Mouse (Mus musculus): ENCODE measurements around the gene Chmp2a.
A peak's percentile ranks its signal among the peaks of the same experiment; 100 is the strongest.

The Chmp2a gene

GRCm38 (mm10) chr7:13003380-13003779 lies 31.2 kb downstream of the Chmp2a start:
- DNase-seq (ENCODE audit: low spot score in 2 of 2) = no peak

GRCm38 (mm10) chr7:13001584-13001983 lies 33.0 kb downstream of the Chmp2a start:
- no peak for DNase-seq (ENCODE audit: low spot score in 2 of 2)

- DNase-seq (ENCODE audit: low spot score in 2 of 2) = no peak
Measured at GRCm38 (mm10) chr7:12998851-12999250, 35.8 kb downstream of the Chmp2a start, which contains the start of gene Trim28. Trim28 (plus strand) TSS chr7:12999114.

GRCm38 (mm10) chr7:12998053-12998452 lies 36.6 kb downstream of the Chmp2a start, which contains the start of gene Slc27a5:
Slc27a5 (minus strand) TSS chr7:12998192.
- no peak for DNase-seq (ENCODE audit: low spot score in 2 of 2)

- no peak for DNase-seq (ENCODE audit: low spot score in 2 of 2)
Measured at GRCm38 (mm10) chr7:12997230-12997629, 37.4 kb downstream of the Chmp2a start.

- no peak for DNase-seq (ENCODE audit: low spot score in 2 of 2)
Measured at GRCm38 (mm10) chr7:12995862-12996261, 38.7 kb downstream of the Chmp2a start.

GRCm38 (mm10) chr7:12993148-12993547 lies 41.5 kb downstream of the Chmp2a start:
- DNase-seq (ENCODE audit: low spot score in 2 of 2) = no peak

- peak in 1 of 2 experiments; percentile 32 for DNase-seq (ENCODE audit: low spot score in 2 of 2)
Measured at GRCm38 (mm10) chr7:12992222-12992621, 42.4 kb downstream of the Chmp2a start.

GRCm38 (mm10) chr7:12987409-12988189 lies 47.0 kb downstream of the Chmp2a start:
- DNase-seq (ENCODE audit: low spot score in 2 of 2) = no peak

- DNase-seq (ENCODE audit: low spot score in 2 of 2) = no peak
Measured at GRCm38 (mm10) chr7:12986906-12987305, 47.7 kb downstream of the Chmp2a start.

- DNase-seq (ENCODE audit: low spot score in 2 of 2) = no peak
Measured at GRCm38 (mm10) chr7:12985724-12986123, 48.9 kb downstream of the Chmp2a start.

All from spleen, postnatal 14 days (tissue).